Mouse (Mus musculus) CH12.LX (cell line): ENCODE measurements at regions not wholly inside any gene's neighbourhood (a gene's known extent, or its start where the extent isn't known, plus 50 kb on each side); places are given as distances from the start of the nearest gene placed in this dataset.

Experiments used
- DNase-seq: peaks from one replicate; pipeline ENCODE4 v3.0.0-alpha.2; 2013; ENCODE audit errors: extremely low read depth
- H3K27ac ChIP-seq: 2 replicates; pipeline ENCODE4 v1.5.1; 2012; ENCODE audit warnings: low read depth, mild to moderate bottlenecking, control low read depth, moderate library complexity; ENCODE audit not compliant: insufficient read depth
- H3K27me3 ChIP-seq: replicated peaks from 2 replicates; pipeline ENCODE3; 2012; ENCODE audit warnings: inconsistent platforms
- H3K36me3 ChIP-seq, 2 experiments: replicated peaks in 1 of 2; 2 replicates each; pipeline versions ENCODE3 to v1.6.1; 2012; ENCODE audit warnings: inconsistent platforms in 1 of 2, low read length in 1 of 2, mild to moderate bottlenecking in 1 of 2, mixed read lengths in 1 of 2, moderate library complexity in 1 of 2; ENCODE audit not compliant: control insufficient read depth in 1 of 2, insufficient read depth in 1 of 2
- H3K4me1 ChIP-seq, 2 experiments: 2 replicates each; pipeline ENCODE4 v1.6.1; 2012; ENCODE audit warnings: inconsistent platforms in 1 of 2, moderate library complexity in 1 of 2; ENCODE audit not compliant: insufficient read depth in 2 of 2, control insufficient read depth in 1 of 2
- H3K4me2 ChIP-seq: 2 replicates; pipeline ENCODE4 v1.6.1; 2012; ENCODE audit warnings: low read depth, mild to moderate bottlenecking, control low read depth; ENCODE audit not compliant: poor library complexity, insufficient read depth, severe bottlenecking
- H3K4me3 ChIP-seq, 3 experiments: fragments of 150-350 bp in 1 of 3; sonication (generic) in 1 of 3; replicated peaks in 1 of 3; 2 replicates each; pipeline versions ENCODE3 to v1.5.1; 2011 to 2012; ENCODE audit warnings: low read depth in 2 of 3, low read length in 2 of 3, mild to moderate bottlenecking in 2 of 3, moderate library complexity in 2 of 3, control low read depth in 1 of 3, improper control_type of control experiment in 1 of 3, inconsistent platforms in 1 of 3, mixed read lengths in 1 of 3; ENCODE audit not compliant: poor library complexity in 1 of 3
- H3K79me2 ChIP-seq: replicated peaks from 2 replicates; pipeline ENCODE4 v1.6.1; 2012; ENCODE audit warnings: mild to moderate bottlenecking, moderate library complexity; ENCODE audit not compliant: control insufficient read depth, poor library complexity, insufficient read depth, severe bottlenecking; ENCODE audit errors: extremely low read depth
- H3K9ac ChIP-seq: 2 replicates; pipeline ENCODE4 v1.6.1; 2012; ENCODE audit warnings: low read depth, mild to moderate bottlenecking, control low read depth, moderate library complexity; ENCODE audit not compliant: insufficient read depth
- H3K9me3 ChIP-seq: replicated peaks from 2 replicates; pipeline ENCODE3; 2012; ENCODE audit warnings: low read length, inconsistent platforms, mixed read lengths
- CHD1 ChIP-seq: IDR thresholded peaks from 2 replicates; pipeline ENCODE4 v1.6.1; 2012; ENCODE audit warnings: low read depth, low read length, improper control_type of control experiment, inconsistent platforms
- CTCF ChIP-seq, 2 experiments: IDR thresholded peaks in 1 of 2; conservative IDR thresholded peaks in 1 of 2; 2 replicates each; pipeline ENCODE4 v1.5.1; 2011 to 2012; ENCODE audit warnings: low read depth in 2 of 2, low read length in 2 of 2, improper control_type of control experiment in 1 of 2, inconsistent platforms in 1 of 2, mild to moderate bottlenecking in 1 of 2, moderate library complexity in 1 of 2
- E2F4 ChIP-seq: IDR thresholded peaks from 2 replicates; pipeline ENCODE4 v1.6.1; 2011; ENCODE audit warnings: low read depth, low read length, improper control_type of control experiment; ENCODE audit not compliant: insufficient replicate concordance
- ETS1 ChIP-seq: conservative IDR thresholded peaks from 2 replicates; pipeline ENCODE4 v1.6.1; 2012; ENCODE audit warnings: low read depth, mild to moderate bottlenecking, inconsistent platforms, low read length, improper control_type of control experiment, moderate library complexity
- IRF4 ChIP-seq: IDR thresholded peaks from 2 replicates; pipeline ENCODE4 v1.6.1; 2014; ENCODE audit warnings: low read depth, mild to moderate bottlenecking, inconsistent platforms, low read length, improper control_type of control experiment
- JUN ChIP-seq: IDR thresholded peaks from 2 replicates; pipeline ENCODE4 v1.6.1; 2011; ENCODE audit warnings: low read depth, mild to moderate bottlenecking, low read length, improper control_type of control experiment, moderate library complexity; ENCODE audit not compliant: insufficient read depth
- KAT2A ChIP-seq: IDR thresholded peaks from 2 replicates; pipeline ENCODE4 v1.6.1; 2012; ENCODE audit warnings: low read length, improper control_type of control experiment, inconsistent platforms; ENCODE audit not compliant: insufficient replicate concordance
- MAX ChIP-seq: IDR thresholded peaks from 2 replicates; pipeline ENCODE4 v1.6.1; 2011; ENCODE audit warnings: low read length, improper control_type of control experiment
- MXI1 ChIP-seq: IDR thresholded peaks from 2 replicates; pipeline ENCODE4 v1.6.1; 2011; ENCODE audit warnings: mild to moderate bottlenecking, low read depth, low read length, improper control_type of control experiment
- MYC ChIP-seq: IDR thresholded peaks from 2 replicates; pipeline ENCODE4 v1.6.1; 2011; ENCODE audit warnings: low read depth, mild to moderate bottlenecking, improper control_type of control experiment, low read length
- NRF1 ChIP-seq: IDR thresholded peaks from 2 replicates; pipeline ENCODE4 v1.6.1; 2014; ENCODE audit warnings: low read depth, mild to moderate bottlenecking, inconsistent platforms, low read length, improper control_type of control experiment, moderate library complexity
- POLR2A ChIP-seq: IDR thresholded peaks from 2 replicates; pipeline ENCODE4 v1.6.1; 2011; ENCODE audit warnings: low read depth, mild to moderate bottlenecking, improper control_type of control experiment, low read length
- RAD21 ChIP-seq: IDR thresholded peaks from 2 replicates; pipeline ENCODE4 v1.6.1; 2011; ENCODE audit warnings: low read depth, mild to moderate bottlenecking, low read length, improper control_type of control experiment, moderate library complexity
- SIN3A ChIP-seq: IDR thresholded peaks from 2 replicates; pipeline ENCODE4 v1.6.1; 2012; ENCODE audit warnings: low read length, improper control_type of control experiment, inconsistent platforms
- TBP ChIP-seq: conservative IDR thresholded peaks from 2 replicates; pipeline ENCODE4 v1.6.1; 2011; ENCODE audit warnings: low read depth, low read length, improper control_type of control experiment
- USF2 ChIP-seq: conservative IDR thresholded peaks from 2 replicates; pipeline ENCODE4 v1.6.1; 2011; ENCODE audit warnings: low read depth, low read length, improper control_type of control experiment
- ZKSCAN1 ChIP-seq: IDR thresholded peaks from 2 replicates; pipeline ENCODE4 v1.6.1; 2012; ENCODE audit warnings: low read depth, inconsistent platforms, low read length, improper control_type of control experiment, borderline replicate concordance
- ZNF384 ChIP-seq: IDR thresholded peaks from 2 replicates; pipeline ENCODE4 v1.6.1; 2012; ENCODE audit warnings: low read depth, low read length, improper control_type of control experiment, inconsistent platforms
- dilution Hi-C: fragments of 300-500 bp; cut with MboI; formaldehyde crosslinking; loops from 2 replicates; pipeline ENCODE4 v1.14.3; 2020; ENCODE audit warnings: low sequenced_read_pairs; ENCODE audit not compliant: extremely low pct_unique_long_range_greater_than_20kb, extremely low pct_ligation_motif_present
- in situ Hi-C: fragments of 300-500 bp; cut with MboI; formaldehyde crosslinking; loops from 3 replicates; pipeline ENCODE4 v1.14.3; 2019; ENCODE audit warnings: low sequenced_read_pairs, low pct_ligation_motif_present, low pct_unique_long_range_greater_than_20kb, mixed read lengths

DNA sequence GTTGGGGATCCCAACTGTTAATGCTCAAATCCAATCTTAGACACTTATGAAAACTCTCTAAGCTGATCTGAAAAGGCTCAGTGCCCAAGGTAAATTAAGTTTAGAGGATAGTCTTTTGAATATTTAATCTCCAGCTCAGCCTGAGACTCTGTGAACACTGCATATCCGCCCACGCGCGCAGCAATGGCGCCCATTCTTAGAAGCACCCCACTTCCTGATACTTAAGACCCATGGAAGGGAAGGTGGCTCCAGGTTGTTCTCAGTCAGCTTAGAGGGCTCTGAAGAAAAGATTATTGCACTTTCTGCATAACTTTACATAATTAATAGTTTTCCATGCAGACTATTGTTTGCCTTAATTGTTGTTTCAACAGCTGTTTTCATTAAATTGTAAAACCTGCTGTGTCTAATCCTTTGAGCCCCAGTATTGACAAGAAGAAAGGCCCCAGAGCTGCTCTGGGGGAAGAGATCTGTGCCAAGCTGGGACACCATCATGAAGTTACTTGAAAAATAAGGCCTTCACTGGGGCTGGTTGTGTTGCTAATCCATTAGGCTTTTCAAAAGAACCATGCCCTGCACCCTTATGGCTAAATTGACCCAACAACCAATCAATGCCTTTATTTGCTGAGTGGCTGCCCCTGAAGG lies 183.7 kb upstream of the Tle1 start:
- Histone ChIP-seq H3K79me2 (no peaks in the 10 kb centered on the region), H3K4me2 (no peak overlapping the region), H3K4me3 (no peak overlapping the region), H3K4me1 (no peaks in the 10 kb centered on the region), H3K36me3 (no peaks in the 10 kb centered on the region), H3K9me3 (peaks cover 60% of the 10 kb centered on the region), H3K9ac (no peak overlapping the region), H3K27ac (no peak overlapping the region), H3K27me3 (no peaks in the 10 kb centered on the region)
- no peak for TF ChIP-seq JUN
- no peak for TF ChIP-seq KAT2A
- no peak for TF ChIP-seq SIN3A
- no peak for TF ChIP-seq MXI1
- TF ChIP-seq NRF1, result no peak
- no peak for TF ChIP-seq ZNF384
- no peak for TF ChIP-seq POLR2A
- TF ChIP-seq CTCF (conservative IDR thresholded peaks at IDR 0.05 in 1 of 2, IDR thresholded peaks at IDR 0.05 in 1 of 2; ENCODE audit: low read depth in 2 of 2, low read length in 2 of 2), result no peak
- no peak for TF ChIP-seq ZKSCAN1
- TF ChIP-seq TBP, result no peak
- TF ChIP-seq E2F4, result no peak
- no peak for TF ChIP-seq MYC
- DNase-seq, result no peak
- in situ Hi-C loops (no loop called here), dilution Hi-C loops (no loop called here)

DNA sequence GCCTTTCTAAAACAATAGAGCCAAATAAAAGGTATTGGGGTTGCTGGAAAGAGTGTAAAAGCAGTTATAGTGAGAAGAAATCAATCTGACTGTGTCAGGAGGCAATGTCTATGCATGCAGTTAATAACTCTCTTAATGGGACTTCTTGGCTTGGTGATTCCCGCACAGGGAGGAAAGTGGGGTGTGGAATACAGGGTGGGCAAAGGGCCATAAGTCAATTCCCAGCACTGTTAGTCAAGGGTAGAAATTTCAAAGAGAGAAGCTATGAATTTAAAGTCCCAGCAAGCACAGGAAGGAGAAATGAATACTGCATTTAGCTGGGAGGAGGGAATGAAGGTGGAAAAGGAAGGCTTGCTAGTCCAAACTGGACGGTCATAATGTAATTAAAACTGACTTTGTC lies 183.0 kb upstream of the Tle1 start:
- dilution Hi-C loops, result no loop called here
- Histone ChIP-seq H3K4me3 (no peak overlapping the region), H3K27me3 (no peaks in the 10 kb centered on the region), H3K4me1 (no peaks in the 10 kb centered on the region), H3K9ac (no peak overlapping the region), H3K79me2 (no peaks in the 10 kb centered on the region), H3K36me3 (no peaks in the 10 kb centered on the region), H3K9me3 (peaks cover 62% of the 10 kb centered on the region), H3K27ac (no peak overlapping the region), H3K4me2 (no peak overlapping the region)
- in situ Hi-C loops, result no loop called here
- DNase-seq, result no peak
- TF ChIP-seq TBP (no peak), CHD1 (no peak), ZNF384 (no peak), IRF4 (no peak), MAX (no peak), USF2 (no peak), RAD21 (no peak), MYC (no peak), ETS1 (no peak)
